Mouse (Mus musculus) spleen, postnatal 0 days (tissue): Measurements from ENCODE around the gene Olfr640. TPM values are rescaled to one million over a fixed set of nuclear protein-coding genes. Genes with fewer than 3 reads are reported as not detected.

Source experiments
- polyA plus RNA-seq: library from polyadenylated mRNA; unstranded; fragments of >200 nt; fragmentation: Nextera tagmentation; extraction: Ambion mirVana; gene quantifications from 2 replicates; pipeline ENCODE4 v1.2.1, GENCODE M21; 2015

Olfr640 gene
- polyA plus RNA-seq: not detected in 2 replicates

GRCm38 (mm10) chr7:104025473-104025872 is at the start of gene Olfr640:
TSS of gene Olfr640 (minus strand) at chr7:104025573.

GRCm38 (mm10) chr7:104071769-104072168 is 46.4 kb upstream of the Olfr640 start, which contains the start of gene Olfr644:
TSS of gene Olfr644 (minus strand) at chr7:104071869.

GRCm38 (mm10) chr7:104061345-104061744 is 36.0 kb upstream of the Olfr640 start, which contains the start of gene 4930516K23Rik:
TSS of gene 4930516K23Rik (minus strand) at chr7:104061445.

GRCm38 (mm10) chr7:104052566-104052965 is 27.2 kb upstream of the Olfr640 start, which contains the start of gene Olfr642:
TSS of gene Olfr642 (minus strand) at chr7:104052666.

GRCm38 (mm10) chr7:104035145-104035544 is 9.8 kb upstream of the Olfr640 start, which contains the start of gene Olfr641:
TSS of gene Olfr641 (plus strand) at chr7:104035445.

GRCm38 (mm10) chr7:104017203-104017602 is 8.2 kb downstream of the Olfr640 start, which contains the start of gene Olfr639:
TSS of gene Olfr639 (minus strand) at chr7:104017303.

GRCm38 (mm10) chr7:103998446-103998845 is 26.9 kb downstream of the Olfr640 start, which contains the start of gene Olfr638:
TSS of gene Olfr638 (plus strand) at chr7:103998746.

GRCm38 (mm10) chr7:103970852-103971251 is 54.5 kb downstream of the Olfr640 start, which contains the start of gene Olfr635:
TSS of gene Olfr635 (plus strand) at chr7:103971152.

Other genes starting within 250 kb of the Olfr640 start
- gene Olfr68, start 245.9 kb downstream of the Olfr640 start, polyA plus RNA-seq: 0.02 TPM in 1 of 2 replicates, not detected in the other
- gene Olfr67, start 233.8 kb downstream of the Olfr640 start, polyA plus RNA-seq: not detected in 2 replicates
- gene Hbb-bt, start 211.6 kb downstream of the Olfr640 start, polyA plus RNA-seq: 27,857 and 31,285 TPM in 2 replicates
- gene Hbb-bs, start 197.5 kb downstream of the Olfr640 start, polyA plus RNA-seq: 96,477 and 101,005 TPM in 2 replicates
- gene Hbb-bh2, start 185.1 kb downstream of the Olfr640 start, polyA plus RNA-seq: not detected in 2 replicates
- 1.3 and 1.9 TPM in 2 replicates for gene Hbb-bh1, start 182.4 kb downstream of the Olfr640 start, polyA plus RNA-seq
- 2.9 and 3.0 TPM in 2 replicates for gene Hbb-y, start 172.4 kb downstream of the Olfr640 start, polyA plus RNA-seq
- gene Olfr66, start 139.3 kb downstream of the Olfr640 start, polyA plus RNA-seq: not detected in 2 replicates
- gene Olfr64, start 131.1 kb downstream of the Olfr640 start, polyA plus RNA-seq: 0.02 TPM in 1 of 2 replicates, not detected in the other
- gene Olfr65, start 122.1 kb downstream of the Olfr640 start, polyA plus RNA-seq: not detected in 2 replicates
- gene Olfr631, start 96.7 kb downstream of the Olfr640 start, polyA plus RNA-seq: not detected in 2 replicates
- gene Olfr632, start 91.2 kb downstream of the Olfr640 start, polyA plus RNA-seq: 0.07 TPM in 1 of 2 replicates, not detected in the other
- gene Olfr633, start 81.1 kb downstream of the Olfr640 start, polyA plus RNA-seq: not detected in 2 replicates
- not detected in 2 replicates for gene Olfr635, start 54.4 kb downstream of the Olfr640 start, polyA plus RNA-seq
- not detected in 2 replicates for gene Olfr638, start 26.8 kb downstream of the Olfr640 start, polyA plus RNA-seq
- gene Olfr639, start 8.3 kb downstream of the Olfr640 start, polyA plus RNA-seq: not detected in 2 replicates
- not detected in 2 replicates for gene Olfr641, start 9.9 kb upstream of the Olfr640 start, polyA plus RNA-seq
- gene Olfr642, start 27.1 kb upstream of the Olfr640 start, polyA plus RNA-seq: not detected in 2 replicates
- not detected in 2 replicates for gene 4930516K23Rik, start 35.9 kb upstream of the Olfr640 start, polyA plus RNA-seq
- not detected in 2 replicates for gene Olfr644, start 46.3 kb upstream of the Olfr640 start, polyA plus RNA-seq
- not detected in 2 replicates for gene Olfr645, start 59.9 kb upstream of the Olfr640 start, polyA plus RNA-seq
- not detected in 2 replicates for gene Olfr646, start 79.3 kb upstream of the Olfr640 start, polyA plus RNA-seq
- gene Ubqln5, start 104.3 kb upstream of the Olfr640 start, polyA plus RNA-seq: not detected in 2 replicates
- not detected in 2 replicates for gene Olfr643, start 111.8 kb upstream of the Olfr640 start, polyA plus RNA-seq
- gene Ubqln3, start 117.7 kb upstream of the Olfr640 start, polyA plus RNA-seq: not detected in 2 replicates
- gene Ubqlnl, start 125.0 kb upstream of the Olfr640 start, polyA plus RNA-seq: not detected in 2 replicates
- gene Olfm5, start 139.3 kb upstream of the Olfr640 start, polyA plus RNA-seq: 0.07 TPM in 1 of 2 replicates, not detected in the other
- 0.08 and 0.15 TPM in 2 replicates for gene Olfr648, start 157.8 kb upstream of the Olfr640 start, polyA plus RNA-seq
- not detected in 2 replicates for gene Olfr649, start 170.4 kb upstream of the Olfr640 start, polyA plus RNA-seq
- 0.65 and 1.2 TPM in 2 replicates for gene Trim6, start 193.2 kb upstream of the Olfr640 start, polyA plus RNA-seq
- gene Trim34a, start 218.9 kb upstream of the Olfr640 start, polyA plus RNA-seq: 5.6 and 7.4 TPM in 2 replicates